Mouse (Mus musculus): ENCODE results near the gene Wwc1.

Gene Wwc1

DNA sequence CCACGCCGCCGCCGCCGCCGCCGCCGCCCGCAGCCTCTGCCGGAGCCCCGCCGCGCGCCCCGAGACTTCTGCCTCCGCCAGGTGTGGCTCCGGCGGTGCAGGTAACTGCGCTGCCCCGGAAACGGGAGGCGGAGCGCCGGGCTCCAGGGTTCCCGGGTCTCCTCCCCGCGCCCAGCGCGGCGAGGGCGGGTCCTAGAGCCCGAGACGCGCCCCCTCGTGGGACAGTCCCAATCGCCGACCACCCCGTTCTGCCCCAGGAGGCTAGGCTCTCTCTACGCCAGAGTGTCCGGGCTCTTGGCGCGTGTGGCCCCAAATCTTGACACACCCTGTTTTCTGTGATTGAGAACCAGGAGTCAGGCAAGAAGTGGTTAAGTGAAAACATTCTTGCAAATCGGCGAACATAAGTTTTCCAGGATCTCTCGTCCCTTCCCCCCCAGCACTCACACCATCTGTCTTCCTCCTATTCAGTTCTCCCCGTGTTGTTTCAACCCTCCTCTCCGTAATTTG is at the start of gene Wwc1:
Gene Wwc1, minus strand, starts transcription at position 117 of the 507 bp plus-strand sequence.
- DNase-seq (ENCODE audit: low spot score in 2 of 2) = peak; percentile 27 to 74

DNA sequence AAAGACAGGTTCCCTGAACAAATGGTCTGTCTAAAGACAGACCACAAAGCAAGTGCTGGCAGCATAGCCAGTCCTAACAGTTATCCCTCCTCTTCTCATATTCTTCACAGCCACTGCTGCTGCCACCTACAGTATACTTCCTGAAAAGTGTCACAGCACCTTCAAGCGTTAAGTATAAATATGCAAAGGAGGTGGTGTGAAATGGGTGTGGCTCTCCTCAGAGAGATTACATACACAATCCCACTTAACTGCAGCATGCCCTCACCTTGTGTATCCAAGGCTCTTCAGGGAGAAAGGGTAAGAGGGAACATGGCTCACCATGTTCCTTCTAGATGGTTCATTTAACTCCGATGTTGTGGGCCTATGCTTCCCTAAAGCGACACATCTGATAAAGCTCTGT is 39.7 kb upstream of the Wwc1 start:
- DNase-seq (ENCODE audit: low spot score in 2 of 2) = no peak

DNA sequence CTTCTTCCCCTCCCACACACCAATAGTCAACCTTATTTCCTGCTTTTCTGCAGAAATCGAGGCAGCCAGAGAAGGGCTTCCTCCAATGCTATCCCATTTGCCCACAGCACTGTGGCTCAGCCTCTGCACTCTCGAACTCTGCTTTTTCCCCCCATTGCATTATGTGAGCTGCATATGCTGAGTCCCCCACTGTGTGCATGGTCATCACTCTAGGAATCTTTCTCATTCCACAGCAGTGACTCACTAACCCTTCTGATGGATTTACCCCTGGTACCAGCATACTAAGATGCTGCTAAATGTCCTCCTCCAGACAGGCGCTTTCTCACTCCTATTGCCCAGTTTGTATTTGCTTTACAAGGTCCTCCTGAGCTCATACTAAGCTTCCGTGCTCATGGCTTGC is 32.9 kb upstream of the Wwc1 start:
- DNase-seq (ENCODE audit: low spot score in 2 of 2) = no peak

DNA sequence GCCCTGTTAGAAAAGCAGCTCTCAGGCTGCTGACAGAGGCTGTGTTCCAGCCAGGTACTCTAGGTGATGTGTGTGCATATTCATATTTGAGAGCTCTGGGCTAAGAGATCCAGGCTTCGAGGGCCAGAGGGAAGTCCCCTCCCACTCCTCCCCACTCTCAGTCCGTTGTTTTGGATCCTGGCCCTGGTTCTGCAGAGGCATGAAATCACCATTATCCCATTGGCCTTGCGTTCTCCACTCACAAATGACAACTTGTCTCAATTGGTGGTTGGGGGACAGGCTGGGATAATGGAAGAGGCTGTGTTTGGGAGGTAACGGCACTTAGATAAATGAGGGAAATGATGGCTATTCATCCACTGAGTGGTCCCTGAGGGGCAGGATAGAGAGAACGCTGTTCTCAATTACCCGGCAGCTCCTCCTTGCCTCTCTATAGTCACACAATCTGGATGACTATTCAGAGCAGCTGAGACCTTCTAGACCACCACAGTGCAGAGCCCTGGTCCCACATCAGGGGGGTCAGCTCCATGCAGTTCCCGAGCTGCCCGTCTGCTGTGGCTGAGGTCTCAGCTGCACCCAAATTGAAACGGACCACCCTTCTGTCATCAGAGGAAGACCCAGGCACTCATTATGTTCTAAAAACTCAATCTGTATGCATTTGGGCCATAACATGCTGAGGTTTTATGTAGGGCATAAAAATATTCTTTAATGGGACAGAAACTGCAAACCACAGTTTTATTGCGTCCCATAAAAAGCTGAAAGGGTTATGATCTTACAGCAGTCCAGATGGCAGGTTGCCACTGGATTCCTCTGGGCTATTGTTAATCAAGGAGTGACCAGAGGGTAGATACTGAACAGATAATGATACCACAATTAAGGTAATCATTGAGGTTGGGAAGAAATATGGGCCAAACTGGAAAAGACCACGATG is 29.2 kb upstream of the Wwc1 start:
- DNase-seq (ENCODE audit: low spot score in 2 of 2) = no peak

DNA sequence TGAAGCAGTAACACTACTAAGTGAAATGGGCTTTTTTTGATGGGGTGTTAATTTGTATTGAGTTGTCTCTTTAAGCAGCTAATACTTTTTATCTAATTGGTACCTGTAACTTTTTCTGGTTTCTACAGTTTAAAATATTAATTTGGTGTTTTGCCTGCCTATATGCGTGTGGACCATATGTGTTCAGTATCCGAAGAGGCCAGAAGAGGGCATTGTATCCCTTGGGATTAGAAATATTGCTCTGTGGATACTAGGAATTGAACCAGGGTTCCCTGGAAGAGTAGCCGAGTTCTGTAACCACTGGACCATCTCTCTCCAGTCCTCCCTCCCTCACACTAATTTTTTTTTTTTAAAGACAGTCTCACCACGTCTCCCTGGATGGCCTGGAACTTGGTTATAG is 22.6 kb upstream of the Wwc1 start:
- DNase-seq (ENCODE audit: low spot score in 2 of 2) = no peak

DNA sequence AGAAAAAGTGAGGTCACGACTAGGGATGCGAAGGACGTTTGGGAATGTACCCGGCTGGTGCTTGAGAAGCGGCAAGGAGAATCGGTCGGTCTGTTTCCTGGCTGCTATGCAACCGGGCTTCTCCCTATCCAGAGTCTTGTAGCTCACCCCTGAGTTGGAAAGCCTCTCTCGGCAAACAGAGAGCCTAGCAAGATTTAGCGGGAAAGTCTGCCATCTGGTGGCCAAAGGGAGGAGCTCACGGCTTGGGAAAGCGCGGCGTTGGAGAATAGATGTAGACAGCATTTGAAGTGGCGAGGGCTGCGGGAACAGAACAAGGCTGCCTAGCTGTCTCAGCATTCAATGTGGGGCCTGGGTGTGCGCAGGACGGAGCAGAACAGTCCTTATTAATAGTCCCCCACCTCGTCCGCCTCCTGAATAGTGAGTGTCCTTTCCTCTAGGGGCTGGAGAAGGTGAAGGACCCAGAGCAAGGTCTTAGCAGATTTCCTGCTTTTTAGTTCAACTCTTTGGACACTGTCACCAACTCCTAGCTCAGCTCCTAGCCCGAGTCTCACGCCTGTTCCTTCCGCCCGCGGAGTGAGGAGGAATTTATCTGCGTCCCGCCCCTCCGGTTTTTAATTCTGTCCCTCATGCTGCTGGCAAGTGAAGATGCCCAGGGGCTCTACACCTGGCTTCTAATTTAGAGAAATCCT is 21.1 kb upstream of the Wwc1 start:
- peak; percentile 80 to 90 for DNase-seq (ENCODE audit: low spot score in 2 of 2)

DNA sequence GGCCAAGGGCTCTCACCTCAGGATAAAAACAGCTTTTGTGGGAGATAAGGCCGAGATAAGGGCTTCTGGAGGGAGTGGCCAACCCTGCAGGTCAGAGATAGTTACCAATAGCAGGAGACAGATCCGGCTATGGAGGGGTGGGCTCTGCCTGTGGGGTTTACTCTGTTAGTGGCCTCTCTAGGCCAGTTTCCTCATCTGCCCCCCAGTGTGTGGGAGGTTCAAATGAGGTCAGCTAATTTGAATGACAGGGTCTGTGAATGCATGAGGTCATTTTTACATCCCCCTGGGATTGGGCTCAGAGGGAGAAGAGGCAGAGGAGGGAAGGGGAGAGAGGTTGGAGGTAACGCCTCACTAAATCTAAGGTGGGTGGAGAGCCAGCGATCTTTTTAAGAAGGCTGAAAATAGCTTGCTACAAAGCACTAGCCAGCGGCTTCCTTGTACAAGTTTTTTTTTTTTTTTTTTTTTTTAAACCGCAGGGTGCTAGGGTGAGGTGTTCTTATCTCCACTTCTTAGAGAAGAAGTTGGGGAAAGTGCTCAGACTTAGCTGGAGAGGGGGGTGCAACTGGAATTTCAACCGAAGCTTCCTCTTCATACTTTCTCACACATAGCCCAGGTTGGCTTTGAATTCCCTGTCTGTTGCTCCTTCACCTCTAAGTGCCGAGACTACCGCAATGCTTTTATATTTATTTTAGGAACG is 20.4 kb upstream of the Wwc1 start:
- no peak for DNase-seq (ENCODE audit: low spot score in 2 of 2)

DNA sequence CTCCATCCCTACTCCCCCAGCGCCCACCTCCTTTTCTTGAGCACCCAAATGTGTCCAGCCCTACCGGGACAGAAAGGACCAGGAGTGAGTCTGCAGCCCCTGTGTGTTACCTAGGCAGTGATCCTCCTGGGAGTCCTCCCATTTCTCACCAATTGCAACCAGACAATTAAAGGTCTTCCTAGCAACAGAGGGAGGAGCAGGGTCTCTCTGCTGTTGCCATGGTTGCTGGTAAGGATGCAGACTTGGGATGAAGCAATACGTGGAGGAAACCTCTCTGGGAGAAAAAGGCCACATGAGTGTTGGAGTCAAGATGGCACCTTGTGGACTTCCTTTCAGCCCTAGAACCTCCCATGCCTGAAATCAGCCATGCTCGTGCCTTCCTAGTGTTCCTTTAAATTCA is 19.7 kb upstream of the Wwc1 start:
- peak in 1 of 2 experiments; percentile 28 for DNase-seq (ENCODE audit: low spot score in 2 of 2)

DNA sequence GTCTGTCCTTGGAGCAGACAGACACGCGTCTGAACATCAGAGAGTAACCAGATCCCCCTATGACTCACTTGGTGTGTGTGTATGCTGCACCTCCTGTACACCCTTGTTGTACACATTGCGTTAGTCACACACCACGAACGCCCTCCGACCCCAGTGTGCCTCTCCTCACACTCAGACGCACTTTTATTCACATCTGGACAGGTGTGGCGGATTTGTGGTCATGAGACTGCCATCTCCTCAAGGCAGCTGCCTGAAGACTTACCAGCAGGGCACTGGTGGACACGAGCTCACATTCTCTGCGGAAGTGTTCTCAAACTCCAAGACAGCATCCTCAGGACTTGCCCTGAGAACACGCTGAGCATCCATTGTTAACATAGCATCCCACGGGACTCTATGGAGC is 17.7 kb upstream of the Wwc1 start:
- no peak for DNase-seq (ENCODE audit: low spot score in 2 of 2)

DNA sequence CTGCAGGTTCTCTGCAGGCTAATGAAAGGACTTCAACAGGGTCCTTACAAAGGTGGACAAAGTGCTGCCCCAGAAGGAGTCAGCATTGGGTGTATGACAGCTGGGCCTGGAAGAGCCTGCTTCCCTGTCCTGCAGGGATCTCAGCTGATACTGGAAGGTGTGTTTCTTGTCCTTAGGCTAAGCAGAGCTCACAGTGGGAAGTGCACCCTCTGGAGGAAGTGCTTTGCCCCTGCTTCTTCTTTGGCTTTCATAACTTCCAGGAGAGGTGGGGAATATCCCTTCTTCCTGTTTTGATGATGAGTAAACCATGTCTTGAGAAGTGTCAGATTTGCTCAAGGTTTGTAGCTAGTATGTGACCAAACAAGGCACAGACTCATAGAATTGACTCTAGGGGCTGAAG is 15.0 kb upstream of the Wwc1 start:
- no peak for DNase-seq (ENCODE audit: low spot score in 2 of 2)

DNA sequence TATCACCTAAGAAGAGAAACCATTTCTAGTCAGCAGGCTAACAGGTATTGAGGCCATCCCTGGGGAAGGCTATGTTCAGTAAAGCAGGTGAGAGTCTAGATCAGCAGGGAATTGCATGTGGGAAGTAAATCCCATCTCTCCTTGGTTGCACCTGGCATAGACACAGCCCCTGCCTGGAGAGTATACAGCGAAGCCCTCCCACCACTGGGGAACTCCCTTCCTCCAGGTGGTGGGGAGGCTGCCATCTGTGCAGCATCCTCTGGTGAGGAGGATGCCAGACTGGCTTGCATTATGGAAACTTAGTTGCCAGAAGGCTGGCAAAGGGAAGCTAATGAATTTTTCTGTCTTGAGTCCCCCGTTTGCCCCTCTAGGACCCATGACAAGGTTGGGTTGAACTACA is 11.5 kb upstream of the Wwc1 start:
- DNase-seq (ENCODE audit: low spot score in 2 of 2) = peak in 1 of 2 experiments; percentile 21

DNA sequence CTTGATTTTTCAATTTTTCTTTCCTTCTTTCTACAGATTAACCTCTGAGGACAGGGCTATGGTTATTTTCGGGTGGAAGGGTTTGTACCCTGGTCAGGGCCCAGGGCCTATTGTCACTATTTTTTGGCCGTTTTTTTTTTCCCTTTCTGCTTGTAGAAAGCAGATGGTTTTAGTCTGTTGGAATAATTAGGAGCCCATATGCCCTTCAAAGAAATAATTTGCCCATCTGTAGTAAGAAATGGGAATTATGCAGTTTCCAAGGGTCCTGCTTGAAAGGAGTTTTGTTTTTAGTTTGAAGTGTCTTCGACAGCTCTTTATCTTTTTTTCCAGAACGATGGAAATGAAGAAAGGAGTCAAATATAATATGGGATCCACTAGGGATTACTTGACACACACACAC is 9.6 kb upstream of the Wwc1 start:
- no peak for DNase-seq (ENCODE audit: low spot score in 2 of 2)

DNA sequence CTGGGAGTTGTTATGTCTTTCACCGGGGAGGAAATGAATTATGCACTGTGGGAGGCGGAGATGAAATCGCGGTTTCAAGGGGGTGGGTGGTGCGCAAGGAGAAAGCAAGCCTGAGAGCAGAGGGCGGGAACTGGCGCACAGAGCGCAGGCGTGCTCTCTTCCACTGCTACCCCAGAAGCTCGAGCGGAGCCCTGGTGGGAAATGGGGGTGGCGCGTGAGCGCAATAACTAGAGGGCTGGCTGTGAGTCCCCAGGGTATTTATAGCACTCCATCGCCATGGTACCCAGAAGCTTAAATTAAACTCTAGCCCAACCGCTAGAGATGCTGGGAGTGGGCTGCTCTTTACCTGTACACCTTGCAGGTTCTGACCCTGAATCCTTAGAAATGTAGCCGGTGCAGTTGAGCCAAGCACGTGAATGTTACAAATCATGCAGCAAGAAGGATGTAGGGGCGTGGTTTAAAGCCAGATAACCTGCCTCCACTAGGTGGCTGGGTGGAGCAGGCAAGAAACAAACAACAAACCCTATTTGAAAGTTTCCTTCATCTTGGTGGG is 5.6 kb upstream of the Wwc1 start:
- peak; percentile 84 to 88 for DNase-seq (ENCODE audit: low spot score in 2 of 2)

DNA sequence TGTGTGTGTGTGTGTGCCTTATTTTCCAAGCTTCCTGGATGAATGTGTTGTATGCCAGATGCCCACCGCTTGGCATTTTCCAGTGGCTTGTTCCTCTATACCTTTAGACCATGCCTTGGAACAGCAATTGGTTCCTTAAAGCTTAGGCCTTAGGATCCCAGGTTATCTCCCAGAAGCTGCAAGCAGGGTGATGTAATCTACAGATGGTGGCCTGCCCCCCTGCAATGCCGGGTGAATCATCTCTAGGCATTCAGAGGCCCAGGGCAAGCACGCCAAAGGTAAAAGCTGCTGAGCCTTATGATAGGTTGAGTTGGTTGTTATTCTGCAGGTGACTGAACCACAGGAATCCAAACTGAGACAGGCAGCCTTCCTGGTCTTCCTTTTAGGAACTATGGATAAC is 2.4 kb upstream of the Wwc1 start:
- no peak for DNase-seq (ENCODE audit: low spot score in 2 of 2)

DNA sequence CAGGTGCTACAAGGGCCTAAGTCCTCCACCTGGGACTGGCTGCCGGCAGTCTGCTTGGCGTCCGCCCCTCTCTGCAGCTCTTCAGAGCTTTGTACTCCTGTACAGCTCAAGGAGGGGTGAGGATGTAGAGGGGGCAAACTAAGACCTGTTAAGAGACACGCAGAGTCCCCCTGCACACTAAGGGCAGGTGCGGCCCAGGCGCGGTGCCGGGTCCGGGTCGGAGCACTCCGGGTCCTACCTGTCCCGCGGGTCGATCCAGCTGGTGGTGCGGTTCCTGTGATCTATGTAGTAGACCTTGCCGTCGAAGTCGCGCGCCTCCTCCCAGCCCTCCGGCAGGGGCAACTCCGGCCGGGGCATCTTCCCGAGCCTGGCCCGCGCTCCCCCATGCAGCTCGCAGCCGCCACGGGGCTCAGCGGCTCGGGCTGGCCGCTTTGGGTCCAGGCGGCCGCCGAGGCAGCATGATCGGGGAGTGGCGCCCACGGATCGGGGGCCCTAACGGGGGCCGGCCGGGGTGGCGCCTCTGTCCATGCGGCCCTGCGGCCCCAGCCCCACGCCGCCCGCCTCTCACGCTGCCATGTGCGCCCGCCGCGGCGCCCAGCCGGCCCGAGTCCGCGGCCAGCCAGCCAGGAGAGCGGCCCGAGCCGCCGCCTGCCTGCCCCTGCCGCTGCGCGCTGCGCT is 455 bp downstream of the Wwc1 start:
- no peak for DNase-seq (ENCODE audit: low spot score in 2 of 2)

DNA sequence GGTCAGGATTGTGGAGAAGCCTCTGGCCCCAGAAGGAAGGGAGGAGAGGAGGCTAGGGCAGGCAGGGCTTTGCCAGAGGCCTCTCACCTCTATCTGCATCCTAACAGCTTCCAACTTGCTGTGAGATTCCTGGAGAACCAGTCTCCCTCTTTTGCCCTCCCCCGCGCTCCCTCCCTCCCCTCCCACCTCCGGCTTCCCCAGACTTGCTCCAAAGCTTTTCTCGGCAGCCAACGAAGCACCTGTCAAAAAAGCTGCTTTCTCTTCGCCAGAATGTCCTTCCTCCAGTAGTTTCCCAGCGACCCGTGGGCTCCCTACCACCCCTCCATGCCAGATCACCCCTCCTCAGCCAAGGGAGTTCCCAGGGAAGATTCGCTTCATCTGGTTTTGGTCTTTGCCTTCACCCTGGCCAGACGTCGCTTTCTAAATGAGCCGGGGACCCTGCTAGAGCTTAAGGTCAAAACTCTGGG is 1.0 kb downstream of the Wwc1 start:
- DNase-seq (ENCODE audit: low spot score in 2 of 2) = no peak

DNA sequence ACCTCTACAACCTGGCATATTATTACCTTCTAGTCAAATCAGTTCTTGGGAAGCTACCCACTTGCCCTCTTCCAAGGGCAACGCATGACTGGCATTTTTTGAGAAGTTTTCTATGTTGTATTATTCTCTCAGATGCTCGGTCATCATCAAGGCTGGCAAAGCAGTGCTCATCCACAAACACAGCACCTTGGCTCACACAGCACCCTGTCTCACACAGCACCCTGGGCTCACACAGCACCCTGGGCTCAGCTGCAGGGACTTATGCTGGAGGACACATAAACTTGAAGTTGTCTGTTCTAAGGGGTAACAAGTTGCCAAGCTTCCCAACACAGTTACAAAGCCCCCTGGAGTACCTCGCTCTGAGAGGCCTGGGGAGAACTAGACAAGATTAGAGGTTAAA is 2.5 kb downstream of the Wwc1 start:
- DNase-seq (ENCODE audit: low spot score in 2 of 2) = no peak

DNA sequence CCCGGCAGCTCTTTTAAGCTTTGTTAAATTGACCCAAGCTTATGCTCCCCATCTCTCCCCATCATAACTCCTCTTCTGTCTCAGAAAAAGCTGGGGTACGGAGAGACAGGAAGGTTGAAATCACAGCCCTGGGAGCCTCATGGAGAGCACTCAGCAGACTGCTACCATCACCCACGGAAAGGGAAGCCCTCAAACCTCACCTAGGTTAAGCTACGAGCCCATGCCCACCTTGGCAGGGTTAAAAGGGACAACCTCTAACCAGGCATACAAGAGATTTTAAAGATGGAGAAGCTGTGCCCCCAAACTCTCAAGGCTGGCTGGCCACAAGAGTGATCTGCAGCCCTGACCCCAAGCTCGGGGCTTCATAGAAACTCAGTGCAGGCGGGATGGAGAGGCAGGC is 3.2 kb downstream of the Wwc1 start:
- no peak for DNase-seq (ENCODE audit: low spot score in 2 of 2)

DNA sequence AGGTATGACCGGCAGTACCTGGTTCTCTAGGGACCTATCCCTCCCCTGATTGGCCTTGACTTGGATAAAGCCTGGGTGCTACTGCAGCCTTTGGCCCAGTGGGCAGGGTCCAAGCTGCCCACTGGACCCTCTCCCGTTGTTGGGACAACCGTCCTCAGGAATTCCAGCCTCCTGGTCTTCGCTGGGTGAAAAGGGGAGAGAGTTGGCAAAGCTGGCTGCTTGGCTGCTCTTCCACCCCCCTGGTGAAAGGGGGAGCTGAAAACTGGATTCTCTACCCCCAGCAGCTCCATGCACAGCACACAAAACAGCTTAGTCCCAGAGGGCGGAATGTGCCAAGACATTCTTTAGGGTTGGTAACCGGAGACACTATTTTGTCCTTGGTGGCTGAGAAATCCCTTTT is 3.8 kb downstream of the Wwc1 start:
- no peak for DNase-seq (ENCODE audit: low spot score in 2 of 2)

DNA sequence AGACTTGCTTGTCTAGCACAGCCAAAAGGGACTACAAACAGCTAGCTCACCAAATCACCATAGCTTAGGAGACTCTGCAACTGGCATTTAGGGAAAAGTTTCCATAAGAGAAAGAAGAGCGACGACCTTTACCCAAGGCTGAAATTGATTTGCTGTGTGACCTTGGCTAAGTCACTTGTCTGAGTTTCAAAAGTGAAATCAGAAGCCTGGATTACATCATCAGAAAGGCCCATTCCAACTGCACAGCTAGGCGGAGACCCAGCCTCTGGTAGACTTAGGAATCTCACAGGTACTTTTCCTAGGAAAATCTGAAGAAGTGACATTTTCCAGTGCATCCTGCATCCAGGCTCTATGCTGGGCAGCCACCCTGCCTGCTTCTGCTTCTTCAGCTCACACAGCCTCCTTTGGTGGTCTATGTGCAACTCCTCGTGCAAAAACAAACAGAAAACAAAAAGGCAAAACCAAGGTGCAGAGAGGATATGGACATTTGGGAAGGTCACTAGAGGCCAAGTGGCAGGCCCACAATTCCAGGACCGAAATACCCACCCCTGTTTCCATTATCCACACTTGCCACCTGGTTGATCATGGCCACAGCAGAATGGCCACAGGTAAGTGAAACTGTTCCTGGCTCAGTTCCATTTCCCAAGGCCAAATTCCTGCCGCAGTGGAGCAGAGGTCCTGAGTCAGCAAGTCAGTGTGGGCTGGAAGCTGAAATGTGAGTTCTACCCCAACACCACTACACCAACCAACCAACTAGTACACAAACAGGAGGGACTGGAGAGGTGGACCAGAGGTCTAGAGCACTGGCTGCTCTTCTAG is 5.5 kb downstream of the Wwc1 start:
- DNase-seq (ENCODE audit: low spot score in 2 of 2) = no peak
